Mouse (Mus musculus): ENCODE data around the gene Numb.
A peak's percentile ranks its signal among the peaks of the same experiment; 100 is the strongest.
"Not testable (repeated sequence)": the region's sequence is repeated elsewhere in the genome, so short reads cannot be mapped to it uniquely, and the experiment has no call there.

Numb gene

DNA sequence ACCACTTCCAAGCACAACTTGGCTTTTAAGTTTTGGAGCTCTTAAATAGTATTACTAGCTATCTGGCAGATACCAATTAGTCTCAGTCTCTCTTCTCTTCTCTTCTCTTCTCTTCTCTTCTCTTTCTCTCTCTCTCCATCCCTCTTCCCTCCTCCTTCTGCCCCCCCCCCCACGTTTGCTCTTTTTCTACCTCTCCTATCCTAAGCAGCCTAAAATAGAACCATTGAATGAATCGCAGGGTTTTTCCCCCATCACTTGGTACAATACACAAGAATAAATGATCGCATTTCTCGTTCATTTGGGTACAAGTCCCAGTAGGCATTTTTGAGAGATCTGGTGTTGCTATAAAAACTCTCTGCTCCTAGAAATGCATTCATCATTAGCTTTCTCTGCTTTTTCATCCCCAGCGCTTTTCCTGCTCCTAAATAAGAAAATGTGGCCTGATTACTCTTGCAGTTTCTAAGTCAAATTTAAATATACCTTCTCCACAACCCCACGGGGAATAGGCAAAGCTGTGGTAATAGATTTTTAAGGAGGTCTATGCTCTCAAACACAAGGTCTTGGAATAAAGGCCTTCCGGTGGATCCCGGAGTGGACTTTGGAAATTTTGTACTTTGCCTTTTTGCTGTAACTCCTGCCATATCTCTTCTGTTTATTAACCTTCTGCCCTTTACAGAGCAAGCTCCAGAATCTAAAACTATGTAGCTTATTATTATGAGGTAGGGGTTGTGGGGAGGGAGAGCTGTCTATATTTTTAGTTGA lies 1.2 kb upstream of the Numb start:
- no peak for DNase-seq (ENCODE audit: low read depth, low spot score)

DNA sequence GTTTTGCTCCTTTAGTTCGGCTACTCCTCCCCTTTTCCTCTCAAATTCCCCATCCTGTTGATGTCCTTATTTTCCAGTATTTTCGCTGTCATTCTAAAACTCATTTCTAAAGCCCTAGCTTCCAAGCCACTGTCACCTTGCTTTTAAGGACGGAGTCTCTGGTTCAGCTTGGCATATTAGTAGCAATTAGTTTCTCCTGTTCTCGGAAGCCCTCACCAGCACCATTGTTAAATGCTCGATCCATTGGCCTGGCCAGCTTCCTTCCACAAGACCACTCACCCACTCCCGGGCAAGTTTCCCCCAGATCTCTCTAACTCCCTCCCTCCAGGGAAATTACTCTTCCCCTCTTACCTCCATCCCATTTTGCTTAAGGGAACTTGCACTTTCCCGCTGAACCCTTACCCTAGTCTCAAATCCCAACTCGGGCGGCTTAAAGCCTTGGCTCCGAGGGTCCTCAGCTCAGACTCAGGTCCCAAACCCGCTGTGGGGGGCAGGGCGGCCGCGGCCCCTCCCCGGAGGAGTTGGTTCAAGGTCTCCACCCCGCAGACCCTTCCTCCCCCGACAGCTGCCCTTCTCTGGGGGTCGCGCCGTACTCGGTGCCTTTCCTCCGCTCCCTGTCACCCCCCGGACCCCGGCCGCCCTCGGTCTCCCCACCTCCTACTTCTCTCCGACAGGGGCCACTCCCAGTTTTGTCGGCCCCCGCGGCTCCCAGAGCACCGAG lies 853 bp downstream of the Numb start:
- DNase-seq (ENCODE audit: low read depth, low spot score) = peak; percentile 12

DNA sequence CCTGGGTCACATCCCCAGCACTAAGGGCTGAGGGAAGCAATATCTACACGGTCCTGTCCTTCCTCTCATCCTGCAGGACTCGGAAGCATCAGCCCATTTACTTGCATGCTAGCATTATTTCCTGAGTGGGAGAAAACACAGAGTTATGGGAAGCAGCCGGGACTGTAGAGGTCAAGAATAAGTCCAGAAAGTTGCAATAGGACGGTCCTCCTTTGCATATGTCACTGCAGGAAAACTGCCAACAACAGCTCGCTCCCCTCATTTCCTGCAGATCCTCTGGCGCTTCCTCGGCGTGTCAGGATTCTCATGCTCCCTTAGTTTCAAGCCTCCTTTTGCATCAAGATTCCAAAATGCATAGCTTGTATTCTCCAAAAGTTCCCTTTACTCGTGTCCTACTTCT lies 4.8 kb downstream of the Numb start:
- no peak for DNase-seq (ENCODE audit: low read depth, low spot score)

DNA sequence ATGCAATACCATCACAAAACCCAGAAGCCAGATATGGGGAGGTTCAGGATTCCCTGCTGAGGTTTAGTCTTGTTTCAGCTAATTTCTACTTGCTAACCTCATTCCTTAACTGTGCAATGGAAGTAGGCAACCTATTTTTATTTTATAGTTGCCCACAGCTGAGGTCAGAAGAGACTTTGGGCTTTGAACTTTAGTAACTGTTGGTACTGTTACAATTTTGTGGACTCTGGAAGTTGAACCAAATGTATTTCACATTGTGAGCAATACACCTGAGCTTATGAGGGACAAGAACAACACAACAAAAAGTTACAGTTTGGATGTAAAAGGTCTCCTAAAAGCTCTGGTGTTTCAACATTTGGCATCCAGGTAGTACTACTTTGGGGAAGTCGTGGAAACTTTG lies 6.9 kb downstream of the Numb start:
- DNase-seq (ENCODE audit: low read depth, low spot score) = no peak

DNA sequence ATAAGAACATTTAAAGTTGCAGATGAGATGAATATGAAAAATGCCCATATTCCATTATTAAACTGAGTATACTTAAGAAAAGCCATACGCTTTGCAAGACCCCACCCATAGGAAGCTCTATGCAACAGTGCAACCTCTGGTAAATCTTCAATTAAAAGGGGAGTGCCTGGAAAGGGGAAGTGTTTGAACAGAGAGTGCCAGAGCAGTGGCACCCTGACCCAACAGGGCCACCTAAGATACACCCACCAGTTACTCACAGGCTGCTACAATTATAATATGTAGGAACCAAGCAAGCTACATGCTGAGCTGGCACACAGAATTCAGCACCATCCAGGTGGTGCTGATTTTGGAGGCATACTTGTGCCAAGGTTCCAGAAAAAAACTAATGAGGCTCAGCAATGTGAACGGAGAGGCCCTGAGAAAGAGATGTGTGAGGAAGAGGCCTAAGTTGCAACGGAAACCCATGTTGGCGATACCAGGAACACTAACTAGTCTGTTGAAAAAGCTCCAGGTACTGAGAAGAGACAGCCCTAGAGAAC lies 7.5 kb downstream of the Numb start:
- DNase-seq (ENCODE audit: low read depth, low spot score) = no peak

DNA sequence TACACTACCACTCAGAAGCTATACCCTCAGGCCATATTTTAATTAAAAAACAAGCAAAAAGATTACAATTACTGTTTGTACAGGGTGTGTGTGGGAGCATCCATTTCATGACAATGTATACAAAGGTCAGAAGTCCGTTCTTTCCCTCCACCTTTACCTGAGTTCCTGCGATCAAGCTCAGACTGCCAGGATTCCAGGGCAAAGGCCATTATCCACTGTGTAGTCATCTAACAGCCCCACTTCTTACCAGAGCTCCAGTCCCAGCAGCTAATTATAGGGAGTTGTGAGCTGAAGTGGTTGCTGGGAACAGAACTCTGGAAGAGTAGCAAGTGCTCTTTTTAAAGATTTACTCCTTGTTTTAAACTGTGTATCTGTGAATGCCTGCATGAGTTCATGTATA lies 11.3 kb downstream of the Numb start:
- no peak for DNase-seq (ENCODE audit: low read depth, low spot score)

DNA sequence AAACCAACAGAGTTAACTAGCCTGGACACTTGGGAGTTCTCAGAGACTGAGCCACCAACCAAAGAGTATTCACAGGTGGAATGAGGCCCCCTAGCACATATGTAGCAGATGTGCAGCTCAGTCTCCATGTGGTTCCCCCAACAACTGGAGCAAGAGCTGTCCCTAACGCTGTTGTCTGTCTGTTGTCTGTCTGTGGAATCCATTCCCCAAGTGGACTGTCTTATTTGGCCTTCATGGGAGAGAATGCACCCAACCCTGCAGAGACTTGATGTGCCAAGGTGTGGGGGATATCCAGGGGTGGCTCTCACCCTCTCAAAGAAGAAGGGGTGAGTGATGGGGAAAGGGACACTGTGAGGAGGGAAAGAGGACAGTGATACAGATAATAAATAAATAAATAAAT lies 28.8 kb downstream of the Numb start:
- DNase-seq (ENCODE audit: low read depth, low spot score) = no peak

DNA sequence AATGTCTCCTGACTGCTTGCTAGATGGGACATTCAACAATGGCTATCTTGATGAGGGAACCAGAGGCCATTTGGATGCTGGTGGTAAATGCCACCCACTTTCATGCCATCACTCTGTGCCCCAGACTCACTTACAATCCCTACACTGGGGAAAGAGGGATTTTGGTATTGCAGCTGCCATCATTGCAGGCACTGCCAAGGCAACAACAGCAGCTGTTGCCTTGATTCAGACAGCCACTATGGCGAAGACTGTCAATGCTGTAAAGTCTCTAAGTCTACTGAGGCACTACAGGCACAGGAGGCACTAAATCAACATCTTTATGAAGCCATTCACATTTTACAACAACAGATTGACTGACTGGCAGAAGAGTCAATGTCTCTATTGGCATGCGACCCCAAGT lies 30.5 kb downstream of the Numb start:
- DNase-seq (ENCODE audit: low read depth, low spot score) = no peak

DNA sequence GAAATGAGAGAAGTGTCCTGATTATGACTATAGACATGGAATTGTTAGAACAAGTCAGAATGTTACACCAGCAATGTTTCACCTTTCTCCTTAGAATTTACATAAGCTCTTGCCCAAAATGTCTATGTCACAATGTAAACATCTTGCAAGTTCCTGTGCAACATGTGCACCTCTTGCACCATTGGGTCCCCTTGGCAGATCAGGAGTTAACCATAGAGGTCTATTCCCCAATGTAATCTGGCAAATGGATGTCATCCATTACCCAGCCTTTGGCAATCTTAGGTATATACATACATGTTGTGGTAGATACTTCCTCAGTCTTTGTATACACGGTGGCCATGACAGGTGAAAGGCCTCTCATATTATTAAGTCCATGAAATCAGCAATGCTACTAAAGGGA lies 32.6 kb downstream of the Numb start:
- no peak for DNase-seq (ENCODE audit: low read depth, low spot score)

DNA sequence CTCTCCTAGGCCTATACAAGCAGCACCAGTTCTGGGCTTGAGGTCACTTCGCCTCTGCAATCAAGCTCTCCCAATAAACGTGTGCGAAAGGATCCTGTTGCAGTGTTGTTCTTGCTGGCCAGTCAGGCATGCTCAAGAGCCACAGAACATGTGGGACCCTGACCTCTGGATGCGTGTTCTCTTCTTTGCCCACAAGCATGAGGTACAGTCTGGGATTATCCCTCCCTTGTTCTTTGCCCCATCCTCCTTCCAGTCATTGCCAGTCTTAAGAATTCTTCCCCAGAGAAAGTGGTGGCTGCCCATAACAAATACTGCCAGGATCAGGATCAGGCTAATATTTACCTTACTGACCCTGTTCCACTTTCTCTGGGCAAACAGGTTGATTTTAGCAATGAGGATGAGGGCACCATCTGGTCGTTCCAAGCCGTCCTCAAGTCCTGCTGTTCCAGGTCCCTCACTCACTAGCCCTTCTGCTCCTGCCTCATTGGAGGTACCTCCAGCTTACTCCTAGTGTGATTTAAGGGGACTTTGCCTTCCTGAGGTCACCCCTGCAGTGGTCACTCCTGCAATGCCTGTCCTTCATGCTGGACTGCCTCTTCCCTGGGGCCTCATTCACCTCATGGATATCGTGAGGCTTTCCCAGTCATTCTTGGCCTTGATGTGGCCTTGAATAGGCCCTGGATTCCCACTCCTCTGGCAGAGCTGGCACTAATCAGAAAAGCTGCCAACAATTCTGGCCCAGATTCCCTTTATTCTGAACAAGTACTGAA lies 36.0 kb downstream of the Numb start:
- DNase-seq (ENCODE audit: low read depth, low spot score) = no peak

DNA sequence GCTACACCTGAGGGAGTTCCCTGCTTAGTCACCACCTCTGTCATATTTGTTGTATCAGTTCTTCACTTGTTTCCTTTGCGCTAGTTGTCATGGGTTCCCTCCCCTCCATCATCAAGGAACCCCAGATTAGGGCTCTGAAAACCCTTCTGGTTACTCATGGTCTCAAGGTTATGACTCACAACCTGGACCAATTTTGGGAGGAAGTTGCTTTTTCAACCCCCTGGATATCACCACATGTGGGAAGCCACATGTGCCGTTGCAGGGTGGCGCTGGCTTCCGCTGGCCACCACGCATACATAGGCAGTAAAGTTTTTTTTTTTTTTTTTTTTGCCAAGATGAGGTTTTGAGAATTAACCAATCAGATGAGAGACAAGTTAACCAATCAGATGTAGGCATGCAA lies 36.7 kb downstream of the Numb start:
- DNase-seq (ENCODE audit: low read depth, low spot score) = not testable (repeated sequence)

DNA sequence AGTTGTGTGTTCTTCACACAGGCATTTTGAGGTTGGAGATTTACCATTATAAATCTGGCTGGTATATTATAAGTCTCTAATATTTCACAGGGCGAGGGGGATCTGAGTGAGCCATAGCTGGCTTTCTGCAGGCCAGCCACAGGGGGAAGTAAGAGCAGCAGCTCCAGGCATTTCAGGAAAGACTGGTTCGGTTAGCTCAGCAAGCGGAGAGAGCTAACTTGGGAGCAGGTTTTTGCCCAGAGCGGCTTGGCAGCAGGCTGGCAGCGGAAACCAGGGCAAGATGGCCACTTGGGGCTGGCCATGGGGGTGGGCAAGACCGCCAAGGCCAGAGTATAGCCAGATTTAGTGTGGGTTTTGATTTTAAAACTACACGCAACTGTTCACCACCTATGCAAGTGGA lies 39.2 kb downstream of the Numb start:
- DNase-seq (ENCODE audit: low read depth, low spot score) = no peak

DNA sequence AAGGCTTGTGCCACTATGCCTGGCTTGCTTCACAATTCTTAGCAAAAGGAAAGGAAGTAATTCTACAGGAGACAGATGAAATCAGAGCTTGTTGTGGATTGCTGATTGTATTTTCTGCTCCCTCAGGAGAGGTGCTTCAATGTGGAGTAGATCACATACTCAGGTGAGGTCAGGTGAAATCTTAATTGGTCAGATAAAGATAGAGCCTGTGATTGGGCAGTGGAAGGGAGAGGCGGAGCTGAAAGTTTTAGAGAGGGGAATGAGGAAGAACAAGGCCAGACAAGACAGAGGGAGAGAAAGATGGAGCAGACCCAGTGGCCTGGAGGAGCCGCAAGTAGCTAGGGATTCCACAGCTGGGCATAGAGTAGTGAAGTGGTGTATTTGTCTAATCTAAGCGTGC lies 39.6 kb downstream of the Numb start:
- DNase-seq (ENCODE audit: low read depth, low spot score) = no peak

DNA sequence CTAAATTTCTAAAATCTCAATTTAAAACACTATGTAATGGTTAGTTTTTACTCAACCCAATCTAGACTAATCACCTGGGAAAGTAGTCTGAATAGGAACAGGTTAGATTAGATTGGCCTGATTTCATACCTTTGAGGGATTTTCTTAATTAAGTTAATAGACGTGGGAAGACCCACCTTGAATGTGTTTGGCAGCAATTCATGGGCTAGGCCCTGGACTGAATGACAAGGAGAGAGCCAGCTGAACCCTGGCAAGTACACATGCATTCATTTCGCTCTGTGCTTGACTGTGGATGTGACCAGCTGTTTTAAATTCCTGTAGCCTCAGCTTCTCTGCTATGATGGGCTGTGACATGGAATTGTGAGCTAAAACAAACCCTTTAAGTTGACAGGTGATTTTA lies 40.8 kb downstream of the Numb start:
- DNase-seq (ENCODE audit: low read depth, low spot score) = no peak

DNA sequence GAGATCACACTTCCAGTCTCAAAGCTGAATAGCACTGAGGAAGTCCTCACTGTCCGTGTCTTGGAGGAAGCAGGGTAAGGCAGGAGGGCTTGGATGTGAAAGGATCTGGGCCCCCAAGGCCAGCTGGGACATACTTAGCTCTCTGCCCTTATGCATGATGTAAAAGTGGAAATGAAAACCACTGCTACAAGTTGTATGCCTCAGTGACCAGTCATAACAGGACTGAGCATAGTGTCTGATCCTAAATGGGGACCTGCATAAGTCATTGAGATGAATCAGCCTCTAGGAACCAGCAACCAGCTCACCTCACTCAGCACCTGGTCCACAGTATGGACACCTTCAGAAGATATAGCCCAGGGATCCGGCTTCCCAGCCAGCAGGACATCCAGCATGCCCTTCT lies 46.6 kb downstream of the Numb start:
- no peak for DNase-seq (ENCODE audit: low read depth, low spot score)

DNA sequence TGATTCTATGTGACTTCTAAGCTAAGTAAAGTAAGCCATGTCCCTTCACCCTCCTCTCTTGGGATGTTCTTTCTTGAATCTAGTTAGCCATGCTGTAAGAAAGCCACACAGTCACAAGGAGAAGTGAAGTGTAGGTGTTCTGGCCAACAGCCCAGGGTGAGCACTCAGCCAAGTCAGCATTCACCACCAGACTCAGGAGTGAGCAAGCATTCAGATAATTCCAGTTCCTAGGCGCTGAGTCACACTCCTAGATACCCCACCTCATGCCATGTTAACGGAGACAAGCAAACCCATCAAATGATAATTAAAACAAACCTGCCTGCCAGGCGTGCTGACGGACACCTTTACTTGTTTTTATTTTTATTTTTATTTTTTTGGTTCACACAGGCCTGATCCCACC lies 47.1 kb downstream of the Numb start:
- no peak for DNase-seq (ENCODE audit: low read depth, low spot score)

DNA sequence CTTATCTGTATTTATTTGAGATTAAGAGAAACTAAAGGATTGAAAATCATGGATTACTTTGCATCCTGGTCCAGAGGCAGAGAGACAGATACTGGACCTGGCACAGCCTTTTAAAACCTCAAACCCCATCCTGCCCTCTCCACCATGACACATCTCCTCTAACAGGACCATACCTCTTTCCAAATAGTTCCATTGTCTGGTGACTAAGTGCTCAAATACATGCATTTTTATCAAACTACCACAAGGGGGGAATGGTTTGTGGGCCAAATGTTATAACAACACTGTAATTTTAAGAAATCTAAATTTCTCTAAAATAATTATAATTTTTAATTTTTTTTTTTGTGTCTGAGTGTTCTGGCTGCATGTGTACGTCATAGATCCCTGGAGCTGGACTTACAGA lies 57.2 kb downstream of the Numb start:
- no peak for DNase-seq (ENCODE audit: low read depth, low spot score)

DNA sequence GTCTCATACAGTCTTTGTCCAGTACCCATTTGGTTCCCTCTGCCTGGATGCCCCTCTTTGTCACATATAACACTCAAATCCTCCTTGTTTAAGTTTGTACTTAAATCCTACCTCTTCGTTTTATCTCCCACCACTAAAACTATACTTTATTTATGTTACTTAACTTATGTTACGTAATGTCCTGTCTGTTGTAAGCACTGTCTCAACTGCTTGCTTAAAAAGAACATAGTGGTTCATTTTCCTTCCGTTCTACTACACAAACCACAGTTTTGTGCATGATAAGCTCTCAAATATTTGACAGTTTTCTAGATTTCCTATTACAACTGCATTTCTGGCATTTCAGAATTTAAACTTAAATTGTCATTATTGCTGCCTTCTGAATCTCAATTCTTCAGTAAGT lies 59.9 kb downstream of the Numb start:
- no peak for DNase-seq (ENCODE audit: low read depth, low spot score)

DNA sequence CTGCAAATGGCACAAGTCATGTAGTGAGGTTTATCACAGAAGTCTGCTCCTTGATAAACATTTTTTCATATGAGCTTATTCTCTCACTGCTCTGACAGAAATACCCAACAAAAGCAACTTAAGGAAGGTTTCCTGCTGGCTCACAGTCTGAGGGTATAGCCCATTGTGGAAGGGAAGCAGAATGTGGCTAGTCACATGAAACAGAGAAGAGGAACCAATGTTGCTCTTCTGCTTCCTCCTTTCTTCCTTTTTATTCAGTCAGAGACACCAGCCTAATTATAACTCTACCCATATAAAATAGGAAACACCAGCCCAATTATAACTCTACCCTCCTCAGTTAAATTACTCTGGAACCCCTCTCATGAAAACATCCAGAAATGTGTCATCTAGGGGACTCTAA lies 61.0 kb downstream of the Numb start:
- no peak for DNase-seq (ENCODE audit: low read depth, low spot score)

DNA sequence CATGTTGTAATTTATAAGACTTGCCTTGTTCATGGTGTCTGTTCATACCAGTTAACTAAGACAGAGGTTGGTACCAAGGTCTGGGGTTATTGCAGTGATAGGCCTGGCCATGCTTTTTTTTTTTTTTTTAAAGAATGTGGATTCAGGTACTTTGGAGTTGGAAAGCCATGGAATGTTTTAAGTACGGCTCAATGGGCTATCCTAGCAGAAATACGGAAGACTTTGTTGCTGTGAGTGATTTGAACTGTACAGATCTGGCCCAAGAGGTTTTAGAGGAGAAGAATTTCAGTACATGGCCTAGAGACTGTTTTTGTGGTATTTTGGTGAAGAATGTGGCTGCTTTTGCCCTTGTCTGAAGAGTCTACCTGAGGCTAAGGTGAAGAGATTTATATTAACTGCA lies 63.7 kb downstream of the Numb start:
- DNase-seq (ENCODE audit: low read depth, low spot score) = no peak

DNA sequence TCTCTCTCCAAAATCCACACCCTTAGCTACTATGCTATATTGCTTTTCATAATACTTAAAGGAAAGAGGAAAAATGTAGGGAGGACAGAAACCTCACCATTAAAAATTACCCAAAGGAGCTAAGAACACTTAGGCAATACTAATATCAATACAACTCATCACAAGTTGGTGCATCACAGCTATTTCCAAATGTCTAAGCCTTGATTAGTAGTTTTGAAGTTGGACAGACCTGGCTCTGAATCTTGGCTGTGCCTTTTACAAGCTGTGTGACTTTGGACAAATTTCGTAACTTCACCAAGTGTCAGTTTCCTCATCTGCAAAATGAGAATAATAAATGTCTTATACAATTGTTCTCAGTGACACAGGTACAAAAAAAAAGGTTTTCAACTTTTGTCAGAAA lies 66.5 kb downstream of the Numb start:
- DNase-seq (ENCODE audit: low read depth, low spot score) = no peak

DNA sequence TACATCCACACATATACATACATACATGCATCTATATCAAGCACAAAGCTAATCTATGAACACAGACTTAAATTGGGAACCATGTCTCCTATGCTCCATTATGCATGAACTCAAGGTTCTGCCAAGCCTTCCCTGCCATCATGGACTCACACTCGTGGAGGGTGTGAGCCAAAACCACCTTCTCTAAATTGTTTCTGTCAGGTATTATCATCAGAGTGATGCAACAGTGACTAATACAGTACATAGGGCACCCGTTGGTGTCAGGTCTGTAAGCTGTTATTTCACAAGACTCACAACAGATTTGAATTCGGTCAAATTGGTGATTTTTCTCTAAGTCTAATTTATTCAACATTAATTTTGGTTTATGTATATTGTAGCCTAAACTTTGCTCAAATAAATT lies 67.5 kb downstream of the Numb start:
- no peak for DNase-seq (ENCODE audit: low read depth, low spot score)

All from forelimb bud, embryonic 11.5 days (tissue).